Comparison of ENCODE assay signal across 25 mouse cellular contexts in genomic region chr1:22377652-22378051, GRCm38 (mm10).
DNase-seq lines count a peak whose midpoint lies in the region; ATAC-seq and TF ChIP-seq lines count a peak whose summit lies in the region.
"Had no signal": no experiment of that assay in that cellular context is flagged by ENCODE, and none has a peak within 500 bp of the region (broad histone marks: within the 10 kb centered on the region; RNA-seq: fewer than 3 reads in every experiment).

No protein-coding gene starts in this region.

- TF ChIP-seq CTCF in heart, adult 2 months (IDR thresholded peaks at IDR 0.05), result 0 out of 2 replicates have a peak, but pooled peaks have one; percentile 10
- no peak for TF ChIP-seq CTCF in ES-Bruce4 (IDR thresholded peaks at IDR 0.05; ENCODE audit: low read depth, low read length)

- no peak for DNase-seq in cerebellum, adult 9-11 months
- DNase-seq in heart, adult 2 months, result no peak
- DNase-seq in heart, embryonic 10.5 days (ENCODE audit: low spot score), result no peak
- peak; percentile 41 for DNase-seq in brain, adult 2 months (ENCODE audit: low read depth, low spot score)
- DNase-seq in left cerebral cortex, adult 18-20 months (ENCODE audit: low spot score in 2 of 2), result no peak
- DNase-seq in left cerebral cortex, adult 11 months (ENCODE audit: low spot score), result no peak
- DNase-seq: cerebellum, postnatal 14 days; heart, postnatal 4 days; kidney, adult 9 months; kidney, postnatal 14 days; layer of hippocampus, postnatal 36 days; right cerebral cortex, postnatal 14 days; thymus, postnatal 14 days had no signal

- H3K27me3 ChIP-seq in heart, adult 2 months (ENCODE audit: control insufficient read depth, insufficient read depth, low read length), result no peaks in the 10 kb centered on the region
- no peaks in the 10 kb centered on the region for H3K27me3 ChIP-seq in heart, embryonic 10.5 days (ENCODE audit: insufficient read depth, poor library complexity, severe bottlenecking)
- no peaks in the 10 kb centered on the region for H3K27me3 ChIP-seq in ES-Bruce4 (ENCODE audit: control insufficient read depth, insufficient read depth, low read length, poor library complexity, severe bottlenecking)
- H3K27me3 ChIP-seq: embryonic facial prominence, embryonic 13.5 days; forebrain, embryonic 15.5 days; hindbrain, embryonic 15.5 days; intestine, embryonic 15.5 days; midbrain, embryonic 15.5 days; neural tube, embryonic 12.5 days had no signal

- H3K9ac ChIP-seq in heart, adult 2 months (ENCODE audit: low read depth, low read length), result no peak overlapping the region
- no peak overlapping the region; the same call in 1 of the 2 replicates for H3K9ac ChIP-seq in ES-Bruce4 (ENCODE audit: low read depth, poor library complexity, severe bottlenecking)
- H3K9ac ChIP-seq: embryonic facial prominence, embryonic 13.5 days; forebrain, embryonic 15.5 days; hindbrain, embryonic 15.5 days; intestine, embryonic 15.5 days; liver, embryonic 14.5 days; midbrain, embryonic 15.5 days; neural tube, embryonic 12.5 days had no signal

- TF ChIP-seq EP300 in heart, adult 2 months (IDR thresholded peaks at IDR 0.05; ENCODE audit: insufficient read depth, low read depth, low read length), result no peak
- TF ChIP-seq EP300 in ES-Bruce4 (IDR thresholded peaks at IDR 0.05; ENCODE audit: insufficient read depth, low read depth, low read length), result no peak

- H3K79me2 ChIP-seq in heart, adult 2 months (replicated peaks; ENCODE audit: control insufficient read depth, insufficient read depth, low read length), result no peaks in the 10 kb centered on the region

- no peaks in the 10 kb centered on the region for H3K36me3 ChIP-seq in heart, adult 2 months (ENCODE audit: control insufficient read depth, insufficient read depth, low read length)
- H3K36me3 ChIP-seq in heart, embryonic 10.5 days, result no peaks in the 10 kb centered on the region
- no peaks in the 10 kb centered on the region for H3K36me3 ChIP-seq in ES-Bruce4 (ENCODE audit: control insufficient read depth, insufficient read depth, low read length, poor library complexity, severe bottlenecking)
- H3K36me3 ChIP-seq: embryonic facial prominence, embryonic 13.5 days; forebrain, embryonic 15.5 days; intestine, embryonic 15.5 days; neural tube, embryonic 12.5 days had no signal

- no peaks in the 10 kb centered on the region for H3K4me1 ChIP-seq in heart, adult 2 months (ENCODE audit: control insufficient read depth, insufficient read depth, low read length)
- H3K4me1 ChIP-seq in heart, embryonic 10.5 days, result no peaks in the 10 kb centered on the region
- peaks cover 3% of the 10 kb centered on the region for H3K4me1 ChIP-seq in ES-Bruce4 (ENCODE audit: control insufficient read depth, insufficient read depth, low read length)
- H3K4me1 ChIP-seq: embryonic facial prominence, embryonic 13.5 days; forebrain, embryonic 15.5 days; hindbrain, embryonic 15.5 days; intestine, embryonic 15.5 days; midbrain, embryonic 15.5 days; neural tube, embryonic 12.5 days had no signal

- TF ChIP-seq POLR2A in heart, adult 2 months (IDR thresholded peaks at IDR 0.05; ENCODE audit: insufficient read depth, low read depth, low read length), result no peak
- TF ChIP-seq POLR2A in ES-Bruce4 (IDR thresholded peaks at IDR 0.05; ENCODE audit: insufficient read depth, low read length), result no peak

- 0 out of 2 replicates have a peak, but pooled peaks have one; percentile 40 for ATAC-seq in cerebellum, adult (ENCODE audit: insufficient number of reproducible peaks, low FRiP score, low TSS enrichment)
- ATAC-seq: intestine, embryonic 15.5 days; lung, postnatal 0 days; midbrain, embryonic 15.5 days had no signal

- no peak overlapping the region for H3K4me3 ChIP-seq in heart, adult 2 months
- no peak overlapping the region for H3K4me3 ChIP-seq in heart, embryonic 10.5 days
- H3K4me3 ChIP-seq in ES-Bruce4 (ENCODE audit: low read depth, low read length), result no peak overlapping the region
- H3K4me3 ChIP-seq: embryonic facial prominence, embryonic 13.5 days; erythroblast, embryonic 14.5 days; forebrain, embryonic 15.5 days; hindbrain, embryonic 15.5 days; intestine, embryonic 15.5 days; midbrain, embryonic 15.5 days; neural tube, embryonic 12.5 days had no signal

- H3K27ac ChIP-seq in heart, adult 2 months, result no peak overlapping the region
- no peak overlapping the region for H3K27ac ChIP-seq in heart, embryonic 10.5 days
- peak overlapping the region; percentile 92 for H3K27ac ChIP-seq in ES-Bruce4 (ENCODE audit: insufficient read depth, low read length)
- H3K27ac ChIP-seq: embryonic facial prominence, embryonic 13.5 days; forebrain, embryonic 15.5 days; hindbrain, embryonic 15.5 days; intestine, embryonic 15.5 days; liver, embryonic 14.5 days; macrophage; midbrain, embryonic 15.5 days; neural tube, embryonic 12.5 days had no signal

- intact Hi-C loops in heart, adult 2 months (cut with DNase I), result no loop called here

- 59% methylated on average over 5 of the region's 5 CpGs for WGBS in heart, adult 2 months
- 77% methylated on average over 5 of the region's 5 CpGs for WGBS in heart, embryonic 10.5 days

- no peaks in the 10 kb centered on the region for H3K9me3 ChIP-seq in heart, embryonic 10.5 days
- H3K9me3 ChIP-seq in ES-Bruce4 (replicated peaks; ENCODE audit: control insufficient read depth, insufficient read depth, low read length, poor library complexity, severe bottlenecking), result no peaks in the 10 kb centered on the region
- H3K9me3 ChIP-seq: embryonic facial prominence, embryonic 13.5 days; forebrain, embryonic 15.5 days; hindbrain, embryonic 15.5 days; intestine, embryonic 15.5 days; midbrain, embryonic 15.5 days; neural tube, embryonic 12.5 days had no signal
